8 mouse cellular contexts compared by ENCODE assay signal in genomic region chr15:86033191-86033841, GRCm38 (mm10). TPM values are rescaled to one million over a fixed set of nuclear protein-coding genes. Genes with fewer than 3 reads are reported as not detected.
A peak's percentile ranks its signal among the peaks of the same experiment; 100 is the strongest.
DNase-seq lines count a peak whose midpoint lies in the region; ATAC-seq and TF ChIP-seq lines count a peak whose summit lies in the region.

Gene Celsr1, minus strand, starts transcription at chr15:86033777.

- H3K9me3 ChIP-seq in heart, embryonic 12.5 days (replicated peaks), result peaks cover 11% of the 10 kb centered on the region
- no peaks in the 10 kb centered on the region; the same call in none of the 2 replicates for H3K9me3 ChIP-seq in limb, embryonic 14.5 days (ENCODE audit: control insufficient read depth, low read length)
- peaks cover 9% of the 10 kb centered on the region; the same call in 1 of the 2 replicates for H3K9me3 ChIP-seq in neural tube, embryonic 13.5 days

- H3K9ac ChIP-seq in heart, embryonic 12.5 days, result peak within 1 kb of the TSS; percentile 75
- peak within 1 kb of the TSS; percentile 62 for H3K9ac ChIP-seq in limb, embryonic 14.5 days (ENCODE audit: low read depth, low read length, severe bottlenecking)
- H3K9ac ChIP-seq in neural tube, embryonic 13.5 days, result peak within 1 kb of the TSS; percentile 65

- H3K27me3 ChIP-seq in heart, embryonic 12.5 days (replicated peaks), result peaks cover 36% of the 10 kb centered on the region
- peaks cover 16% of the 10 kb centered on the region for H3K27me3 ChIP-seq in limb, embryonic 14.5 days (ENCODE audit: control insufficient read depth, insufficient read depth, low read length)
- H3K27me3 ChIP-seq in neural tube, embryonic 13.5 days, result peaks cover 36% of the 10 kb centered on the region

- H3K4me1 ChIP-seq in heart, embryonic 12.5 days (replicated peaks), result peaks cover 32% of the 10 kb centered on the region
- H3K4me1 ChIP-seq in brown adipose tissue, adult 24 weeks (ENCODE audit: control insufficient read depth, insufficient read depth, insufficient read length, low read length), result no peaks in the 10 kb centered on the region
- peaks cover 15% of the 10 kb centered on the region for H3K4me1 ChIP-seq in limb, embryonic 14.5 days (ENCODE audit: control insufficient read depth, insufficient read depth, low read length)
- H3K4me1 ChIP-seq in neural tube, embryonic 13.5 days (replicated peaks), result peaks cover 49% of the 10 kb centered on the region

- H3K36me3 ChIP-seq in heart, embryonic 12.5 days, result peaks cover 15% of the 10 kb centered on the region
- H3K36me3 ChIP-seq in limb, embryonic 14.5 days (ENCODE audit: control insufficient read depth, insufficient read depth, low read length), result peaks cover 6% of the 10 kb centered on the region; the same call in 1 of the 2 replicates
- peaks cover 16% of the 10 kb centered on the region for H3K36me3 ChIP-seq in neural tube, embryonic 13.5 days

- ATAC-seq in heart, embryonic 12.5 days (ENCODE audit: insufficient number of reproducible peaks, low FRiP score), result peak; percentile 30
- ATAC-seq in limb, embryonic 14.5 days (ENCODE audit: low FRiP score, low read depth), result no peak
- ATAC-seq in neural tube, embryonic 13.5 days (ENCODE audit: low read depth), result peak; percentile 28

- WGBS in heart, embryonic 12.5 days, result under 1% methylated on average over 78 of the region's 80 CpGs
- WGBS in limb, embryonic 14.5 days, result under 1% methylated on average over 31 of the region's 80 CpGs
- under 1% methylated on average over 79 of the region's 80 CpGs for WGBS in neural tube, embryonic 13.5 days

- H3K4me3 ChIP-seq in heart, embryonic 12.5 days, result peak within 1 kb of the TSS; percentile 61
- peak within 1 kb of the TSS; percentile 27 for H3K4me3 ChIP-seq in brown adipose tissue, adult 24 weeks (ENCODE audit: insufficient read depth, low read depth, low read length)
- H3K4me3 ChIP-seq in limb, embryonic 14.5 days (replicated peaks; ENCODE audit: low read length), result peak within 1 kb of the TSS; percentile 59
- peak within 1 kb of the TSS; percentile 46 for H3K4me3 ChIP-seq in neural tube, embryonic 13.5 days

- H3K27ac ChIP-seq in heart, embryonic 12.5 days (ENCODE audit: poor library complexity, severe bottlenecking), result no peak within 1 kb of the TSS
- H3K27ac ChIP-seq in brown adipose tissue, adult 24 weeks (replicated peaks; ENCODE audit: low read depth, low read length), result no peak within 1 kb of the TSS
- peak within 1 kb of the TSS; percentile 59; the same call in 1 of the 2 replicates for H3K27ac ChIP-seq in limb, embryonic 14.5 days (replicated peaks; ENCODE audit: low read depth, low read length)
- 0 out of 2 replicates have a peak within 1 kb of the TSS, but pooled peaks have one; percentile 42 for H3K27ac ChIP-seq in neural tube, embryonic 13.5 days (replicated peaks)

- peak within 1 kb of the TSS; percentile 90 for H3K4me2 ChIP-seq in heart, embryonic 12.5 days
- peak within 1 kb of the TSS; percentile 85 for H3K4me2 ChIP-seq in limb, embryonic 14.5 days (replicated peaks; ENCODE audit: low read depth, low read length, severe bottlenecking)
- H3K4me2 ChIP-seq in neural tube, embryonic 13.5 days, result peak within 1 kb of the TSS; percentile 84

- DNase-seq in heart, adult 11 months, result no peak
- peak; percentile 58 for DNase-seq in heart, postnatal 4 days
- no peak for DNase-seq in limb, embryonic 14.5 days (ENCODE audit: low spot score)
- DNase-seq in cerebellum, postnatal 36 days, result no peak
- DNase-seq in frontal cortex, postnatal 25 days (ENCODE audit: low spot score in 2 of 2), result no peak

- TF ChIP-seq POLR2A in limb, embryonic 14.5 days (IDR thresholded peaks at IDR 0.05; ENCODE audit: borderline replicate concordance, extremely low read depth, insufficient read depth, insufficient read length), result no peak

RNA-seq across cellular contexts. Expression of gene Celsr1, which starts in this region (rescaled TPM):
- polyA plus RNA-seq in heart, embryonic 12.5 days (2016; fragmentation: Nextera tagmentation; extraction: Ambion mirVana), result 2.0 and 2.3 TPM in 2 replicates
- 0.20 TPM in 1 of 2 replicates, not detected in the other for polyA plus RNA-seq in brown adipose tissue, adult 24 weeks (2012; ENCODE audit: insufficient read depth, insufficient read length, missing spikeins)
- total RNA-seq in heart, postnatal 4 days (2021), result 10 to 100 TPM; 20.0 to 21.3 TPM
- 11.8 and 13.1 TPM in 2 replicates for polyA plus RNA-seq in limb, embryonic 14.5 days (2012; rRNA removed)
- polyA plus RNA-seq in limb, embryonic 14.5 days (2014; fragmentation: Nextera tagmentation; extraction: Ambion mirVana), result 6.5 TPM in 2 replicates
- 1.8 TPM in 2 replicates for polyA plus RNA-seq in neural tube, embryonic 13.5 days (2015; fragmentation: Nextera tagmentation; extraction: Ambion mirVana)

Comparison
In these comparisons a context has a peak if more than half of its experiments do, and no peak if none do; other contexts are left out.
1. H3K27ac ChIP-seq: peak in limb, embryonic 14.5 days (single experiment) and neural tube, embryonic 13.5 days (single experiment); none in heart, embryonic 12.5 days (single experiment) and brown adipose tissue, adult 24 weeks (single experiment).
2. Peak in every context shown above with its lines, with median percentiles within 50 percentile points of each other: H3K4me2 ChIP-seq, H3K4me3 ChIP-seq and H3K9ac ChIP-seq.